Mouse (Mus musculus) layer of hippocampus, adult 2 months (tissue): Measurements from ENCODE around the gene Tnfaip8l2. TPM values are rescaled to one million over a fixed set of nuclear protein-coding genes. Genes with fewer than 3 reads are reported as not detected.
A peak's percentile ranks its signal among the peaks of the same experiment; 100 is the strongest.
"Not testable (repeated sequence)": the region's sequence is repeated elsewhere in the genome, so short reads cannot be mapped to it uniquely, and the experiment has no call there.

Experiments
- DNase-seq, 2 experiments: peaks; one replicate each; pipeline ENCODE4 v3.0.0; 2022; ENCODE audit warnings: low spot score in 2 of 2
- H3K27ac ChIP-seq: fragments of 200-600 bp; 2 replicates; pipeline ENCODE4 v1.8.1; 2022
- H3K4me3 ChIP-seq: fragments of 200-600 bp; 2 replicates; pipeline ENCODE4 v1.8.1; 2022; ENCODE audit warnings: mild to moderate bottlenecking
- CTCF ChIP-seq: fragments of 200-600 bp; conservative IDR thresholded peaks from 2 replicates; pipeline ENCODE4 v1.8.1; 2022; ENCODE audit warnings: antibody characterized with exemption, mild to moderate bottlenecking, moderate library complexity
- total RNA-seq, 2 experiments: library from RNA; stranded (reverse); gene quantifications; 2 replicates each; pipeline ENCODE4 v1.2.3; 2021

Gene Tnfaip8l2
- total RNA-seq, 2 experiments from 2014 or later, result 2.5 to 2.7 TPM

DNA sequence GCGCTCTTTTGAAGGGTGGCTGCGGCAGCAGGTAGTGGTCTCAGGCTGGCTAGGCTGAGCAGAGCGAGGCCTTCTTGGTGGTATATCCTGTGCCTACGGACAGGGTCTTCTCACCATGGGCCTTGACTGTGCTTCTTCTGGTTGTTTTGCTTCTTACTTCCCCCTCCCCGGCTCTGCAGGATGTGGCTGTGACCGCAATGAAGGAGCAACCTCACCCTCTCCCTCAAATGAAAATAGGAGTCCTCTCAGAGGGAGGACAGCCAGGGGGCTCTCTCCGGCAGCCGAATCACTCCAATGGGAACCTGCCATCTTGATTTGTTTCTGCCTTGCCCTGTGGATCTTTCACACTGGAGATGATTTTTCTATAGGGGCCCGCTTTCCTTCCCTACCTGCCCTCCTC lies 686 bp downstream of the Tnfaip8l2 start:
- Histone ChIP-seq H3K27ac (no peak overlapping the region; the same call in 1 of the 2 replicates), H3K4me3 (peak overlapping the region; percentile 15)
- no peak for TF ChIP-seq CTCF
- DNase-seq, result no peak

DNA sequence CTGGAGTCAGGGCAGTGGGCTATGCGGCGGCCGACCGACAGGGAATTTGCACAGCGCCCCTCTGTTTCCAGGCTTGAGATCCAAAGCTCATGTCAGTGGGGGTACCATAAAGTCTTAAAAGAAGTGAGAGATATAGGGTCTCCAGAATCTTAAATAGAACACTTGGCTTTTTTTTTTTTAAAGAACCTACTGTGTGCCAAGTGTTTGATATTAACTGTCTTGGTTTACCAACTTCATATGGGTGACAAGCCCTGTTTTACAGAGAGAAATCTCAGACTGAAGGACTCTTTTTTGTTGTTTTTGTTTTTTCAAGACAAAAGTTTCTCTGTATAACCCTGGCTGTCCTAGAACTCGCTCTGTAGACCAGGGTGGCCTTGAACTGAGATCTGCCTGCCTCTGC lies 1.4 kb downstream of the Tnfaip8l2 start:
- DNase-seq, result no peak
- Histone ChIP-seq H3K27ac (no peak overlapping the region), H3K4me3 (no peak overlapping the region)
- no peak for TF ChIP-seq CTCF

- Histone ChIP-seq H3K27ac (peak overlapping the region; percentile 23; the same call in 1 of the 2 replicates), H3K4me3 (no peak overlapping the region)
- no peak for DNase-seq
- no peak for TF ChIP-seq CTCF
Observed at GRCm38 (mm10) chr3:95140289-95140595, 1.9 kb downstream of the Tnfaip8l2 start.

- peak overlapping the region; percentile 23; the same call in 1 of the 2 replicates for H3K27ac ChIP-seq
- H3K4me3 ChIP-seq, result no peak overlapping the region
- DNase-seq, result no peak
- TF ChIP-seq CTCF, result no peak
Observed at GRCm38 (mm10) chr3:95139586-95140288, 2.4 kb downstream of the Tnfaip8l2 start.

DNA sequence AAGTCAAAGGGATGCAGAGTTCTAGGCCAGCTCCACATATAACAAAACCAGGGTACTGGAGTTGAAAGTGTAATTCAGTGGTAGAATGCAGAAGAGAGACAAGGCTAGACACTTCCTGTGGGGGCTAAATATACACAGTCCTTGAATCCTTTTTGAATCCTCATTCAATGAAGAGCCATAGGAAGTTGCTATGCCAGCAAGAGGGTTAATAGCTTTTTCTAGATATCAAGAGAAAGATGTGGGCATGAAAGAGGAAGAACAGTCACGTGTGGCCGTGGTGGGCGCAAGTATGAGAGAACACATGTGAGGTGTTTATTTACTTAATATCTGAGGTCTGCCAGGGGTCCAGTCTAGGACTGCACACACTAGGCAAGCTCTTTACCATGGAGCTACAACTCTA lies 5.8 kb downstream of the Tnfaip8l2 start:
- DNase-seq, result no peak
- H3K27ac ChIP-seq, result no peak overlapping the region
- no peak overlapping the region for H3K4me3 ChIP-seq
- TF ChIP-seq CTCF, result no peak

GRCm38 (mm10) chr3:95135433-95136052 lies 6.6 kb downstream of the Tnfaip8l2 start:
- H3K27ac ChIP-seq, result peak overlapping the region; percentile 14
- no peak for DNase-seq
- no peak for TF ChIP-seq CTCF
- H3K4me3 ChIP-seq, result peak overlapping the region; percentile 56

GRCm38 (mm10) chr3:95135023-95135422 lies 7.1 kb downstream of the Tnfaip8l2 start:
- no peak for TF ChIP-seq CTCF
- Histone ChIP-seq H3K27ac (peak overlapping the region; percentile 14), H3K4me3 (peak overlapping the region; percentile 56)
- no peak for DNase-seq

DNA sequence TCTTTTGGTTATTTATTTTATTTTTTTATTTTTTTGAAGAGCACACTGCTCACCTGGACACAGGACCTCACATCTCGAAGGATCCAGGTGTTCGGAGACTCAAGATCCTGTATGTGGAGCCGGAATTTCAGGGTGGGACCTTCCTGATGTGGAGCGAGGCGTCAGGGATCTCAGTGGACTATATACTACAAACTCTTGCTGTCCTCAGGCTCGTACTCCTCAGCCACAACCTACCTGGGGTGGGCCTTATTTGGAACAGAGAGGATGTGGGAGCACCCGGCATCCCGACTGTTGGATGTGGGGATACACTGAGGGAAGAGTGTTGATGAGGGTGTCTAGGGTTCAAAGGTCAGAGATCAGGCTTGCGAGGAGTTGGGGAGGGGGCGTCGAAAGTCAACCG lies 8.0 kb downstream of the Tnfaip8l2 start:
- not testable (repeated sequence) for DNase-seq, H3K27ac ChIP-seq
- peak overlapping the region; percentile 63 for H3K4me3 ChIP-seq

DNA sequence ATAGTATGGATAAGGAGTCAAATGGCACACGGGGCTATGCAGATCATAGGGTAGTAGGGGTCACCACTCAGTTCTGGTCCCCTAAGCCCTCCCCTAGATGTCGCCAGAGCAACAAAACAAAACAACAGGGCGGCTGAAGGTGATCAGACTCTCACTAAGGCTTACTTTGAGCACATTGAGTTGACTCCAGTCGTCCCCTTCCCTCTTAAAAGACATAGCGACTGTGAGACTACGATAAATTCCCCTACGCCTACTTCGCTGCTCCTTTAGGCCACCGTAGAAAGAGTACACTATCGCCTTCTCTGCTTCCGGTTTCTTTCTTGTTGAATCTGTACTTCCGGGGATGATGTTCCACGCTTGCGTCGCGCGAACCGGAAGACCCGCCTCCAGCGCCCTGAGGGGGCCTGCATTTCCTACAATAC lies 8.5 kb downstream of the Tnfaip8l2 start, which contains the start of the genes Scnm1 and Lysmd1:
Gene Scnm1, minus strand, starts transcription at position 332 of the 422 bp plus-strand sequence.
Gene Lysmd1, plus strand, starts transcription at position 409 of the 422 bp plus-strand sequence.
- peak; percentile 92 to 96 for DNase-seq
- TF ChIP-seq CTCF, result peak; percentile 54

GRCm38 (mm10) chr3:95133176-95133575 lies 9.0 kb downstream of the Tnfaip8l2 start:
- TF ChIP-seq CTCF, result no peak
- Histone ChIP-seq H3K4me3 (peak overlapping the region; percentile 63), H3K27ac (peak overlapping the region; percentile 91)

More for the DNA sequence above, 8.5 kb downstream of the Tnfaip8l2 start, which contains the start of the genes Scnm1 and Lysmd1:
- peak within 1 kb of the TSS; percentile 63 for H3K4me3 ChIP-seq
- peak within 1 kb of the TSS; percentile 91 for H3K27ac ChIP-seq

DNA sequence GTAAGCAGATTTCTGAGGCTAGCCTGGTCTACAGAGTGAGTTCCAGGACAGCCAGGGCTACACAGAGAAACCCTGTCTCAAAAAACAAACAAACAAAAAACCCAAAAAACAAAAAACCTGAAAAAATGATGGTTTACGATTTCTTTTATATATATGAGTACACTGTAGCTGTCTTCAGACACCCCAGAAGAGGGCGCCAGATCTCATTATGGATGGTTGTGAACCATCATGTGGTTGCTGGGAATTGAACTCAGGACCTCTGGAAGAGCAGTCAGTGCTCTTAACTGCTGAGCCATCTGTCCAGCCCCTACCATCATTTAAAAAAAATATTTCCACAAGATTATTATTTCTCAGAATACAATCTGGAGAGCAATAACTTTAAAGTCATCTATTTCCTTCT lies 9.8 kb downstream of the Tnfaip8l2 start:
- TF ChIP-seq CTCF, result peak; percentile 65
- not testable (repeated sequence) for H3K4me3 ChIP-seq, DNase-seq, H3K27ac ChIP-seq

More at GRCm38 (mm10) chr3:95133176-95133575, 9.0 kb downstream of the Tnfaip8l2 start:
- no peak for DNase-seq

GRCm38 (mm10) chr3:95130081-95130480 lies 12.1 kb downstream of the Tnfaip8l2 start:
- TF ChIP-seq CTCF, result no peak
- DNase-seq, result no peak
- Histone ChIP-seq H3K4me3 (no peak overlapping the region), H3K27ac (no peak overlapping the region)

DNA sequence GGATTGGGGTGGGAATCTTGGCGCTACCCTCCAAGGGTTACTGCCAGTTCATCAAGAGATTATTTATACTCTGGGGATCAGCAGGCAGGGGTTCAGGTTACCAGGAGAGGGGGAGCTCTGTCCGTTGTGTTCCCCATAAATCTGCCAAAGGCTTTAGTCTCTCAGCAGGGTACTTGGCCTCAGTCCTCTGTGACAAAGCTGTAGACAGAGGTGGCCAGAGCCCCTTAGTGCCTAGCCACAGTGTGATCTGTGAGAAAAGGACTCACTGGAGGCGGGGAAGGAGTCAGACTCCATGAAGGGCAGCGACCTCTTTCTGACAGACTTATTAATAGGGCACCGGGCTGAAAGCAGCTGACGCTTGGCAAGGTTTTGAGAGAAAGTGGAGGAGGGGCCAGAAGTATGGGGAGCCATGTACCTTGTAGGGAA lies 12.9 kb downstream of the Tnfaip8l2 start:
- H3K27ac ChIP-seq, result no peak overlapping the region
- no peak for TF ChIP-seq CTCF
- H3K4me3 ChIP-seq, result no peak overlapping the region
- no peak for DNase-seq
